Mouse (Mus musculus): ENCODE results near the gene Gm49393. TPM values are rescaled to one million over a fixed set of nuclear protein-coding genes. Genes with fewer than 3 reads are reported as not detected.

Gm49393 gene
- polyA plus RNA-seq, 1 experiment from 2014 or later: not detected

DNA sequence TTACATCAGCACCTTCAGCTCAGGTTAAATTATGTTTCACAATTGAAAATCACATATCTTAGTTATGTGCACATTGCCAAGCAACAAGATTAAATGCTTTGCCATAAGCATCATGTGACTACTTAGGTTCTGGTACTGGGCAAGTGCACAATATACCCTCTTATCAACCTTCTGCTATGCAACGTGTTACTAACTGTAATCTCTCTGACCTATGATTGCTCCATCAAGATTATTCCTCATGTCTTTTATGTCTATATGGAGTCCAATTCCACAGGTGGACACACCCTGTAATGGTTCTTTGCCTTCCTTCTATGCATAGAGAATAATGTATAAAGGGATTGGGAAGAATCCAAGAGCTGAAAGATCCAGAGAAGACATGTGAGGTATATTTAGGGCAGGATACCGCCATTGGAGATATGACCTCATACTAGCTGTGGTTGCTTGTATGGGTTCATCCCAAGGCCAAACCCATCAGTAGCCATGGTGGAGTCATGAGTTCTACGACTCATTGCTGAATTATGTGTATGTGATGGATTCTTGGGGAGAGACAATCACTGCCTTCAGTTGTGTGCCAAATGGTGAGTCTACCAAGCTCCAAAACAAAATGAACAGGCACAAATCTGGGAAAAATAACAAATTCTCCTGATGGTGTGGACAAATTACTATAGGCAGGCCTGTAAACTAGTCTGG is 114.8 kb downstream of the Gm49393 start:
- H3K4me2 ChIP-seq (ENCODE audit: low read length): no peak overlapping the region
- H3K36me3 ChIP-seq (ENCODE audit: control insufficient read depth, insufficient read depth, low read length): no peaks in the 10 kb centered on the region
- no peaks in the 10 kb centered on the region for H3K9me3 ChIP-seq (ENCODE audit: control insufficient read depth, low read length)
- H3K27ac ChIP-seq (replicated peaks; ENCODE audit: low read depth, low read length): no peak overlapping the region
- H3K4me3 ChIP-seq (replicated peaks; ENCODE audit: low read depth, low read length): no peak overlapping the region
- no peak for ATAC-seq (ENCODE audit: low FRiP score, low TSS enrichment)
- no peak overlapping the region for H3K9ac ChIP-seq (replicated peaks; ENCODE audit: low read length)
- H3K27me3 ChIP-seq (ENCODE audit: control insufficient read depth, insufficient read depth, low read length): no peaks in the 10 kb centered on the region
- no peaks in the 10 kb centered on the region for H3K4me1 ChIP-seq (ENCODE audit: control insufficient read depth, insufficient read depth, low read length)
- no peak for DNase-seq
- WGBS: 75% methylated on average over 3 of the region's 3 CpGs

DNA sequence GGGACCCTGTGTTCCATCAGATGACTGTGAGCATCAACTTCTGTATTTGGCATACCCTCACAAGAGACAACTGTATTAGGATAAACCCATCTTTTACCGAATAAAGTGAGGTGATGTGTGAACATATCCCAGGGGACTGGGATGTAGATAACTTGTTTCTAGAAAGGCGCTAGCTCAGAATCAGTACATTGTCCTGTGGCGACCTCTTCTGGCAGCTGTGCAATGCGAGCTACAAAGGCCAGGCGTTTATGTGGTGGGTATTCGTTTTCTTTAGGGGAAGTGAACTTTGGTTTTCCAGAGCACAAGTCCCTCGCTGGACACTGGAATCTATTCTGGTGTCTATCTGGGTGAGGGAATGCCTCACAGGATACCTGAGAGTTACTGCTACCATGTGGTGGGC is 115.9 kb downstream of the Gm49393 start:
- Histone ChIP-seq H3K4me2 (ENCODE audit: low read length) (no peak overlapping the region), H3K9me3 (ENCODE audit: control insufficient read depth, low read length) (no peaks in the 10 kb centered on the region), H3K27me3 (ENCODE audit: control insufficient read depth, insufficient read depth, low read length) (no peaks in the 10 kb centered on the region), H3K36me3 (ENCODE audit: control insufficient read depth, insufficient read depth, low read length) (no peaks in the 10 kb centered on the region), H3K4me3 (replicated peaks; ENCODE audit: low read depth, low read length) (no peak overlapping the region), H3K4me1 (ENCODE audit: control insufficient read depth, insufficient read depth, low read length) (no peaks in the 10 kb centered on the region), H3K27ac (replicated peaks; ENCODE audit: low read depth, low read length) (no peak overlapping the region), H3K9ac (replicated peaks; ENCODE audit: low read length) (no peak overlapping the region)
- DNase-seq: peak; percentile 69
- 13% methylated on average over 7 of the region's 7 CpGs for WGBS
- ATAC-seq (ENCODE audit: low FRiP score, low TSS enrichment): no peak

DNA sequence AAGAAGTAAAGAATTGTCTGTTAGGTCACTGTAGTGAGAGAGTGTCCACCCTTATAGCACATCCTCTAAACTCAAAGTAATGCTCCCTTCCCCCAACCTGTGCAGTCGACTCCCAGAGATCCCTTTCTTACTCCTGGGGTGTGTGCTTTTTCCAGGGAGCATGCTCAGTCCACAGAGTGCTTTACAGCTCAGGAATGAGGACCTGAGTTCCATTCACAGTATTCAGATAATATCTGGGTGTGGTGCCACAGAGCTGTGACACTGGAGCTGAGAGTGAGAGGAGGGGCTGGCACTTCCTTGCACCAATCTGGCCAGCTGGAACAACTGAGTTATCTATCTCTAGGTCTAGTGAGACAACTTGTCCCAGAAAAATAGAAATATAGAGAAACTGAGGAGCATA is 121.7 kb downstream of the Gm49393 start:
- no peaks in the 10 kb centered on the region for H3K27me3 ChIP-seq (ENCODE audit: control insufficient read depth, insufficient read depth, low read length)
- H3K4me3 ChIP-seq (replicated peaks; ENCODE audit: low read depth, low read length): no peak overlapping the region
- H3K36me3 ChIP-seq (ENCODE audit: control insufficient read depth, insufficient read depth, low read length): no peaks in the 10 kb centered on the region
- DNase-seq (no peak), ATAC-seq (ENCODE audit: low FRiP score, low TSS enrichment) (no peak)
- no peaks in the 10 kb centered on the region for H3K4me1 ChIP-seq (ENCODE audit: control insufficient read depth, insufficient read depth, low read length)
- H3K27ac ChIP-seq (replicated peaks; ENCODE audit: low read depth, low read length): no peak overlapping the region
- H3K4me2 ChIP-seq (ENCODE audit: low read length): no peak overlapping the region
- WGBS: 54% methylated on average over 1 of the region's 1 CpGs
- H3K9me3 ChIP-seq (ENCODE audit: control insufficient read depth, low read length): no peaks in the 10 kb centered on the region
- no peak overlapping the region for H3K9ac ChIP-seq (replicated peaks; ENCODE audit: low read length)

DNA sequence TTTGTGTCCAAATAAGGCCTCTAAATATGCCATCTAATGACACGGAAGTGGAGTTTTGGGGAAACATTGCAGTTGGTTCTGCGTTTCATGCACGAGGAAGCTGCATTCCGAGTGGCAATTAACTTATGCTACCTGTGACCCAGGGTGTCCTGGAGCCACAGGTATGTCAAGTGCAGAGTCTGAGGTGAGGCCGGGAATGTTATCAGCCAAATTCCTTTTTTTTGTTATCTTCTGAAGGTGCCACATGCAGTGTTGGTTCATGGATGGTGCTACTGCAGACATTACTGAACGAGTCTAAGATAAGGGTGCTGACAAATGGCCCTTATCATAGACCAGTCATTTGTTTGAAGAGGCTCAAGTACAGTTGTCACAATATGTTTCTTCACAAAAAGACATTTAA is 122.6 kb downstream of the Gm49393 start:
- Histone ChIP-seq H3K9ac (replicated peaks; ENCODE audit: low read length) (no peak overlapping the region), H3K4me2 (ENCODE audit: low read length) (no peak overlapping the region), H3K4me1 (ENCODE audit: control insufficient read depth, insufficient read depth, low read length) (no peaks in the 10 kb centered on the region), H3K27me3 (ENCODE audit: control insufficient read depth, insufficient read depth, low read length) (no peaks in the 10 kb centered on the region), H3K4me3 (replicated peaks; ENCODE audit: low read depth, low read length) (no peak overlapping the region), H3K36me3 (ENCODE audit: control insufficient read depth, insufficient read depth, low read length) (no peaks in the 10 kb centered on the region), H3K9me3 (ENCODE audit: control insufficient read depth, low read length) (no peaks in the 10 kb centered on the region), H3K27ac (replicated peaks; ENCODE audit: low read depth, low read length) (no peak overlapping the region)
- DNase-seq: no peak
- ATAC-seq (ENCODE audit: low FRiP score, low TSS enrichment): no peak
- 93% methylated on average over 6 of the region's 6 CpGs for WGBS

DNA sequence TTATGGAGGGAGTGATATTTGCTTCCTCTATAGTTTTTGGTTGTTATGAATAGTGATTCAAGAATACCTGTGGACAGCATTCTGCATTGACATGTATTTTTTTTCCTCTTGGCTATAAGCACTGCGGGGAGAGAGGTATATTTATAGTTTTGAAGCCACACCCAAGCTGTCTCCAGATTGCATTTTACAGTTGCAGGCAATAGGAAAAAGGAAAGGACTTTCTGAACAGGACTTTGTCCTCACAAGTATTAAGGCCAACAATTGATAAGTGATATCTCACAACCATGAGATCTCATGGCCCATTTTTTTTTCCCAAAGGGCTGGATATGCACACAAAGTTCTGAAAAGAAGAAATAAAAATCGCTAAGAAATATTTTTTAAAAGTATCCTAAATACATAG is 125.7 kb downstream of the Gm49393 start:
- DNase-seq (no peak), ATAC-seq (ENCODE audit: low FRiP score, low TSS enrichment) (no peak)
- no peak overlapping the region for H3K27ac ChIP-seq (replicated peaks; ENCODE audit: low read depth, low read length)
- H3K4me1 ChIP-seq (ENCODE audit: control insufficient read depth, insufficient read depth, low read length): no peaks in the 10 kb centered on the region
- no peaks in the 10 kb centered on the region for H3K27me3 ChIP-seq (ENCODE audit: control insufficient read depth, insufficient read depth, low read length)
- H3K4me2 ChIP-seq (ENCODE audit: low read length): no peak overlapping the region
- 92% methylated on average over 2 of the region's 2 CpGs for WGBS
- H3K9ac ChIP-seq (replicated peaks; ENCODE audit: low read length): no peak overlapping the region
- no peaks in the 10 kb centered on the region for H3K9me3 ChIP-seq (ENCODE audit: control insufficient read depth, low read length)
- no peak overlapping the region for H3K4me3 ChIP-seq (replicated peaks; ENCODE audit: low read depth, low read length)
- no peaks in the 10 kb centered on the region for H3K36me3 ChIP-seq (ENCODE audit: control insufficient read depth, insufficient read depth, low read length)

Other genes with a start within 250 kb of the Gm49393 start
- not detected in 2 replicates for gene BC051665, start 149.2 kb downstream of the Gm49393 start, polyA plus RNA-seq (2014; fragmentation: Nextera tagmentation; extraction: Ambion mirVana)
- not detected in 2 replicates for gene Ctsll3, start 132.7 kb downstream of the Gm49393 start, polyA plus RNA-seq (2014; fragmentation: Nextera tagmentation; extraction: Ambion mirVana)
- gene 4930486L24Rik, start 71.1 kb downstream of the Gm49393 start, polyA plus RNA-seq (2014; fragmentation: Nextera tagmentation; extraction: Ambion mirVana): not detected in 2 replicates
- gene Gm49392, start 38.7 kb downstream of the Gm49393 start, polyA plus RNA-seq (2014; fragmentation: Nextera tagmentation; extraction: Ambion mirVana): not detected in 2 replicates
- gene Ctla2b, start 38.1 kb downstream of the Gm49393 start, polyA plus RNA-seq (2014; fragmentation: Nextera tagmentation; extraction: Ambion mirVana): 1.2 and 2.4 TPM in 2 replicates
- gene Tpbpb, start 30.7 kb downstream of the Gm49393 start, polyA plus RNA-seq (2014; fragmentation: Nextera tagmentation; extraction: Ambion mirVana): not detected in 2 replicates
- 0.26 and 0.76 TPM in 2 replicates for gene Gm49391, start 981 bp upstream of the Gm49393 start, polyA plus RNA-seq (2014; fragmentation: Nextera tagmentation; extraction: Ambion mirVana)
- 11.1 and 15.6 TPM in 2 replicates for gene Ctla2a, start 1.0 kb upstream of the Gm49393 start, polyA plus RNA-seq (2014; fragmentation: Nextera tagmentation; extraction: Ambion mirVana)
- not detected in 2 replicates for gene Tpbpa, start 6.4 kb upstream of the Gm49393 start, polyA plus RNA-seq (2014; fragmentation: Nextera tagmentation; extraction: Ambion mirVana)
- not detected in 2 replicates for gene Ctsj, start 70.4 kb upstream of the Gm49393 start, polyA plus RNA-seq (2014; fragmentation: Nextera tagmentation; extraction: Ambion mirVana)
- not detected in 2 replicates for gene Ctsq, start 105.0 kb upstream of the Gm49393 start, polyA plus RNA-seq (2014; fragmentation: Nextera tagmentation; extraction: Ambion mirVana)
- not detected in 2 replicates for gene Ctsr, start 228.7 kb upstream of the Gm49393 start, polyA plus RNA-seq (2014; fragmentation: Nextera tagmentation; extraction: Ambion mirVana)